Mouse (Mus musculus): Measurements from ENCODE around the gene Rhbg. TPM values are rescaled to one million over a fixed set of nuclear protein-coding genes. Genes with fewer than 3 reads are reported as not detected.

Rhbg gene
- polyA plus RNA-seq, 1 experiment from 2014 or later, result 0.48 TPM

- Histone ChIP-seq H3K27me3 (ENCODE audit: control insufficient read depth, insufficient read depth, low read length) (peaks cover 32% of the 10 kb centered on the region), H3K9me3 (ENCODE audit: control insufficient read depth, low read length) (no peaks in the 10 kb centered on the region), H3K9ac (0 out of 2 replicates have a peak overlapping the region, but pooled peaks have one; percentile 28), H3K36me3 (replicated peaks; ENCODE audit: control insufficient read depth, insufficient read depth) (no peaks in the 10 kb centered on the region), H3K27ac (peak overlapping the region; percentile 98), H3K4me1 (replicated peaks; ENCODE audit: control insufficient read depth, insufficient read depth, low read length) (peaks cover 62% of the 10 kb centered on the region), H3K4me3 (replicated peaks; ENCODE audit: low read length) (no peak overlapping the region), H3K4me2 (replicated peaks) (peak overlapping the region; percentile 94)
- ATAC-seq (ENCODE audit: low FRiP score), result no peak
- 5% methylated on average over 5 of the region's 5 CpGs for WGBS
- DNase-seq (ENCODE audit: low spot score), result no peak
These were observed 51.1 kb downstream of the Rhbg start for GRCm38 (mm10) chr3:88203456-88203855.

- ATAC-seq (ENCODE audit: low FRiP score), result no peak
- peak overlapping the region; percentile 93 for H3K9ac ChIP-seq
- H3K27me3 ChIP-seq (ENCODE audit: control insufficient read depth, insufficient read depth, low read length), result peaks cover 32% of the 10 kb centered on the region
- H3K36me3 ChIP-seq (replicated peaks; ENCODE audit: control insufficient read depth, insufficient read depth), result no peaks in the 10 kb centered on the region
- DNase-seq (ENCODE audit: low spot score), result no peak
- peak overlapping the region; percentile 98 for H3K27ac ChIP-seq
- no peaks in the 10 kb centered on the region for H3K9me3 ChIP-seq (ENCODE audit: control insufficient read depth, low read length)
- peaks cover 62% of the 10 kb centered on the region for H3K4me1 ChIP-seq (replicated peaks; ENCODE audit: control insufficient read depth, insufficient read depth, low read length)
- peak overlapping the region; percentile 94 for H3K4me2 ChIP-seq (replicated peaks)
- H3K4me3 ChIP-seq (replicated peaks; ENCODE audit: low read length), result no peak overlapping the region
- 7% methylated on average over 6 of the region's 6 CpGs for WGBS
These were observed 51.5 kb downstream of the Rhbg start for GRCm38 (mm10) chr3:88202986-88203385.

GRCm38 (mm10) chr3:88201640-88202039 lies 52.9 kb downstream of the Rhbg start:
- no peak for DNase-seq (ENCODE audit: low spot score)
- peak overlapping the region; percentile 98 for H3K27ac ChIP-seq
- peaks cover 61% of the 10 kb centered on the region for H3K4me1 ChIP-seq (replicated peaks; ENCODE audit: control insufficient read depth, insufficient read depth, low read length)

GRCm38 (mm10) chr3:88200972-88201330 lies 53.6 kb downstream of the Rhbg start:
- H3K9ac ChIP-seq, result peak overlapping the region; percentile 93
- under 1% methylated on average over 36 of the region's 37 CpGs for WGBS
- H3K27me3 ChIP-seq (ENCODE audit: control insufficient read depth, insufficient read depth, low read length), result peaks cover 25% of the 10 kb centered on the region
- H3K9me3 ChIP-seq (ENCODE audit: control insufficient read depth, low read length), result no peaks in the 10 kb centered on the region
- no peak for DNase-seq (ENCODE audit: low spot score)
- H3K36me3 ChIP-seq (replicated peaks; ENCODE audit: control insufficient read depth, insufficient read depth), result no peaks in the 10 kb centered on the region
- peak overlapping the region; percentile 98 for H3K27ac ChIP-seq
- peak overlapping the region; percentile 58 for H3K4me3 ChIP-seq (replicated peaks; ENCODE audit: low read length)
- no peak for ATAC-seq (ENCODE audit: low FRiP score)
- peaks cover 55% of the 10 kb centered on the region for H3K4me1 ChIP-seq (replicated peaks; ENCODE audit: control insufficient read depth, insufficient read depth, low read length)
- H3K4me2 ChIP-seq (replicated peaks), result peak overlapping the region; percentile 94

More at GRCm38 (mm10) chr3:88201640-88202039, 52.9 kb downstream of the Rhbg start:
- Histone ChIP-seq H3K36me3 (replicated peaks; ENCODE audit: control insufficient read depth, insufficient read depth) (no peaks in the 10 kb centered on the region), H3K27me3 (ENCODE audit: control insufficient read depth, insufficient read depth, low read length) (peaks cover 30% of the 10 kb centered on the region), H3K9me3 (ENCODE audit: control insufficient read depth, low read length) (no peaks in the 10 kb centered on the region), H3K4me3 (replicated peaks; ENCODE audit: low read length) (peak overlapping the region; percentile 58), H3K9ac (peak overlapping the region; percentile 93), H3K4me2 (replicated peaks) (peak overlapping the region; percentile 94)
- 15% methylated on average over 5 of the region's 5 CpGs for WGBS
- no peak for ATAC-seq (ENCODE audit: low FRiP score)

GRCm38 (mm10) chr3:88200161-88200971 lies 54.1 kb downstream of the Rhbg start:
- Histone ChIP-seq H3K27ac (peak overlapping the region; percentile 98), H3K4me2 (replicated peaks) (peak overlapping the region; percentile 94), H3K4me1 (replicated peaks; ENCODE audit: control insufficient read depth, insufficient read depth, low read length) (peaks cover 49% of the 10 kb centered on the region), H3K27me3 (ENCODE audit: control insufficient read depth, insufficient read depth, low read length) (peaks cover 25% of the 10 kb centered on the region), H3K4me3 (replicated peaks; ENCODE audit: low read length) (peak overlapping the region; percentile 58), H3K9ac (peak overlapping the region; percentile 93), H3K36me3 (replicated peaks; ENCODE audit: control insufficient read depth, insufficient read depth) (no peaks in the 10 kb centered on the region), H3K9me3 (ENCODE audit: control insufficient read depth, low read length) (no peaks in the 10 kb centered on the region)
- WGBS, result under 1% methylated on average over 61 of the region's 61 CpGs
- peak; percentile 43 for DNase-seq (ENCODE audit: low spot score)
- no peak for ATAC-seq (ENCODE audit: low FRiP score)

GRCm38 (mm10) chr3:88199541-88200110 lies 54.9 kb downstream of the Rhbg start:
- 27% methylated on average over 2 of the region's 2 CpGs for WGBS
- Histone ChIP-seq H3K9me3 (ENCODE audit: control insufficient read depth, low read length) (no peaks in the 10 kb centered on the region), H3K9ac (peak overlapping the region; percentile 93), H3K36me3 (replicated peaks; ENCODE audit: control insufficient read depth, insufficient read depth) (no peaks in the 10 kb centered on the region), H3K27ac (peak overlapping the region; percentile 98), H3K4me3 (replicated peaks; ENCODE audit: low read length) (peak overlapping the region; percentile 58), H3K4me2 (replicated peaks) (peak overlapping the region; percentile 94), H3K27me3 (ENCODE audit: control insufficient read depth, insufficient read depth, low read length) (peaks cover 22% of the 10 kb centered on the region), H3K4me1 (replicated peaks; ENCODE audit: control insufficient read depth, insufficient read depth, low read length) (peaks cover 42% of the 10 kb centered on the region)
- no peak for DNase-seq (ENCODE audit: low spot score)
- no peak for ATAC-seq (ENCODE audit: low FRiP score)

- ATAC-seq (ENCODE audit: low FRiP score), result peak; percentile 18; the same call in 1 of the 2 replicates
- WGBS, result 19% methylated on average over 9 of the region's 9 CpGs
- H3K4me1 ChIP-seq (replicated peaks; ENCODE audit: control insufficient read depth, insufficient read depth, low read length), result peaks cover 32% of the 10 kb centered on the region
These were observed 55.9 kb downstream of the Rhbg start for GRCm38 (mm10) chr3:88198505-88199020.

GRCm38 (mm10) chr3:88197741-88198504 lies 56.6 kb downstream of the Rhbg start:
- no peaks in the 10 kb centered on the region for H3K9me3 ChIP-seq (ENCODE audit: control insufficient read depth, low read length)
- H3K4me1 ChIP-seq (replicated peaks; ENCODE audit: control insufficient read depth, insufficient read depth, low read length), result peaks cover 27% of the 10 kb centered on the region
- ATAC-seq (ENCODE audit: low FRiP score) (no peak), DNase-seq (ENCODE audit: low spot score) (no peak)
- H3K9ac ChIP-seq, result peak overlapping the region; percentile 17; the same call in 1 of the 2 replicates
- 11% methylated on average over 10 of the region's 10 CpGs for WGBS
- peaks cover 16% of the 10 kb centered on the region for H3K27me3 ChIP-seq (ENCODE audit: control insufficient read depth, insufficient read depth, low read length)
- peak overlapping the region; percentile 48; the same call in 1 of the 2 replicates for H3K27ac ChIP-seq
- peak overlapping the region; percentile 94 for H3K4me2 ChIP-seq (replicated peaks)
- no peak overlapping the region for H3K4me3 ChIP-seq (replicated peaks; ENCODE audit: low read length)
- H3K36me3 ChIP-seq (replicated peaks; ENCODE audit: control insufficient read depth, insufficient read depth), result no peaks in the 10 kb centered on the region

More at GRCm38 (mm10) chr3:88198505-88199020, 55.9 kb downstream of the Rhbg start:
- Histone ChIP-seq H3K9me3 (ENCODE audit: control insufficient read depth, low read length) (no peaks in the 10 kb centered on the region), H3K4me2 (replicated peaks) (peak overlapping the region; percentile 94), H3K27me3 (ENCODE audit: control insufficient read depth, insufficient read depth, low read length) (peaks cover 16% of the 10 kb centered on the region), H3K27ac (peak overlapping the region; percentile 48; the same call in 1 of the 2 replicates), H3K4me3 (replicated peaks; ENCODE audit: low read length) (no peak overlapping the region), H3K9ac (peak overlapping the region; percentile 17; the same call in 1 of the 2 replicates), H3K36me3 (replicated peaks; ENCODE audit: control insufficient read depth, insufficient read depth) (no peaks in the 10 kb centered on the region)
- no peak for DNase-seq (ENCODE audit: low spot score)
